Mouse (Mus musculus) megakaryocyte, adult 5-6 weeks (primary cell): ENCODE data around the gene Zfp385b. TPM values are rescaled to one million over a fixed set of nuclear protein-coding genes. Genes with fewer than 3 reads are reported as not detected.

Source experiments
- ATAC-seq: 2 replicates; pipeline ENCODE4 v1.8.0; 2016; ENCODE audit warnings: mild to moderate bottlenecking, inconsistent platforms; ENCODE audit not compliant: poor library complexity, severe bottlenecking
- total RNA-seq, 2 experiments: library from RNA; stranded (forward) in 1 of 2; stranded (reverse) in 1 of 2; fragments of 153-499, 151-499 nt in 1 of 2; fragments of 221-1000, 200-1000 nt in 1 of 2; gene quantifications; 2 replicates each; pipeline versions ENCODE4 v1.2.3 to v1.2.4; 2015 to 2017

The Zfp385b gene
- total RNA-seq, 2 experiments from 2014 or later: not detected

GRCm38 (mm10) chr2:77608666-77609065 lies 210.8 kb downstream of the Zfp385b start:
- no peak for ATAC-seq

GRCm38 (mm10) chr2:77593461-77593860 lies 226.0 kb downstream of the Zfp385b start:
- ATAC-seq: no peak

GRCm38 (mm10) chr2:77592525-77592924 lies 226.9 kb downstream of the Zfp385b start:
- no peak for ATAC-seq

- no peak for ATAC-seq
These were observed 230.1 kb downstream of the Zfp385b start for GRCm38 (mm10) chr2:77589205-77589901.

GRCm38 (mm10) chr2:77587387-77587786 lies 232.1 kb downstream of the Zfp385b start:
- ATAC-seq: no peak

- ATAC-seq: no peak
These were observed 232.7 kb downstream of the Zfp385b start for GRCm38 (mm10) chr2:77586581-77587360.

GRCm38 (mm10) chr2:77583586-77583985 lies 235.9 kb downstream of the Zfp385b start:
- no peak for ATAC-seq

- ATAC-seq: no peak
These were observed 242.9 kb downstream of the Zfp385b start for GRCm38 (mm10) chr2:77576571-77576970.

GRCm38 (mm10) chr2:77567528-77568435 lies 251.7 kb downstream of the Zfp385b start:
- no peak for ATAC-seq

- ATAC-seq: no peak
These were observed 255.7 kb downstream of the Zfp385b start for GRCm38 (mm10) chr2:77563706-77564105.

GRCm38 (mm10) chr2:77561941-77562340 lies 257.5 kb downstream of the Zfp385b start:
- ATAC-seq: no peak

- no peak for ATAC-seq
These were observed 262.5 kb downstream of the Zfp385b start for GRCm38 (mm10) chr2:77556938-77557337.

- ATAC-seq: no peak
These were observed 263.5 kb downstream of the Zfp385b start for GRCm38 (mm10) chr2:77555980-77556379.

- no peak for ATAC-seq
These were observed 266.8 kb downstream of the Zfp385b start for GRCm38 (mm10) chr2:77552675-77553074.

- ATAC-seq: no peak
These were observed 276.1 kb downstream of the Zfp385b start for GRCm38 (mm10) chr2:77543388-77543787.

GRCm38 (mm10) chr2:77542605-77543004 lies 276.8 kb downstream of the Zfp385b start:
- no peak for ATAC-seq

- ATAC-seq: no peak
These were observed 277.8 kb downstream of the Zfp385b start for GRCm38 (mm10) chr2:77541681-77542080.

- ATAC-seq: no peak
These were observed 278.6 kb downstream of the Zfp385b start for GRCm38 (mm10) chr2:77540860-77541259.

- ATAC-seq: no peak
These were observed 282.9 kb downstream of the Zfp385b start for GRCm38 (mm10) chr2:77536556-77536955.

- no peak for ATAC-seq
These were observed 291.2 kb downstream of the Zfp385b start for GRCm38 (mm10) chr2:77528079-77528752.

GRCm38 (mm10) chr2:77527616-77528015 lies 291.8 kb downstream of the Zfp385b start:
- ATAC-seq: no peak
